Mouse (Mus musculus) neural tube, embryonic 14.5 days (tissue): ENCODE data around the gene Uqcc1. TPM values are rescaled to one million over a fixed set of nuclear protein-coding genes. Genes with fewer than 3 reads are reported as not detected.
A peak's percentile ranks its signal among the peaks of the same experiment; 100 is the strongest.
"Not testable (repeated sequence)": the region's sequence is repeated elsewhere in the genome, so short reads cannot be mapped to it uniquely, and the experiment has no call there.

Experiments used
- ATAC-seq: fragments of 200-750 bp; cut with Nextera tagmentation; 2 replicates; pipeline ENCODE4 v1.8.0; 2017; ENCODE audit warnings: low read depth, mild to moderate bottlenecking, moderate TSS enrichment, moderate library complexity
- H3K27ac ChIP-seq: fragments of 300-500 bp; sonication (generic); 2 replicates; pipeline ENCODE4 v1.5.1; 2014; ENCODE audit warnings: low read depth, mild to moderate bottlenecking, control low read depth, low read length, moderate library complexity, mixed read lengths
- H3K27me3 ChIP-seq: fragments of 300-500 bp; sonication (generic); 2 replicates; pipeline ENCODE4 v1.6.1; 2014; ENCODE audit warnings: low read length; ENCODE audit not compliant: control insufficient read depth, insufficient read depth
- H3K36me3 ChIP-seq: fragments of 300-500 bp; sonication (generic); 2 replicates; pipeline ENCODE4 v1.6.1; 2014; ENCODE audit warnings: low read length, mixed read lengths; ENCODE audit not compliant: control insufficient read depth, insufficient read depth
- H3K4me1 ChIP-seq: fragments of 300-500 bp; sonication (generic); 2 replicates; pipeline ENCODE4 v1.6.1; 2014; ENCODE audit warnings: low read length; ENCODE audit not compliant: control insufficient read depth, insufficient read depth
- H3K4me2 ChIP-seq: fragments of 300-500 bp; sonication (generic); 2 replicates; pipeline ENCODE4 v1.6.1; 2014; ENCODE audit warnings: mild to moderate bottlenecking, low read depth, low read length, control low read depth
- H3K4me3 ChIP-seq: fragments of 300-500 bp; sonication (generic); 2 replicates; pipeline ENCODE4 v1.5.1; 2014; ENCODE audit warnings: low read depth, low read length, control low read depth, mixed read lengths
- H3K9ac ChIP-seq: fragments of 300-500 bp; sonication (generic); replicated peaks from 2 replicates; pipeline ENCODE4 v1.6.1; 2014; ENCODE audit warnings: low read depth, mild to moderate bottlenecking, control low read depth, low read length, mixed read lengths
- H3K9me3 ChIP-seq: fragments of 300-500 bp; sonication (generic); 2 replicates; pipeline ENCODE4 v1.6.1; 2016; ENCODE audit warnings: low read length; ENCODE audit not compliant: control insufficient read depth
- WGBS: fragments of 180-500 bp; shearing (Covaris S2); extraction: QIAGEN DNeasy Blood & Tissue Kit; methylation state at CpG from one replicate; pipeline ENCODE4 v1.1.7; 2014; 5-methylcytosine and 5-hydroxymethylcytosine counted together
- polyA plus RNA-seq: library from polyadenylated mRNA; unstranded; fragments of >200 nt; fragmentation: Nextera tagmentation; extraction: Ambion mirVana; gene quantifications from 2 replicates; pipeline ENCODE4 v1.2.1, GENCODE M21; 2014

The Uqcc1 gene
- polyA plus RNA-seq, 1 experiment from 2014 or later = 69.6 TPM

DNA sequence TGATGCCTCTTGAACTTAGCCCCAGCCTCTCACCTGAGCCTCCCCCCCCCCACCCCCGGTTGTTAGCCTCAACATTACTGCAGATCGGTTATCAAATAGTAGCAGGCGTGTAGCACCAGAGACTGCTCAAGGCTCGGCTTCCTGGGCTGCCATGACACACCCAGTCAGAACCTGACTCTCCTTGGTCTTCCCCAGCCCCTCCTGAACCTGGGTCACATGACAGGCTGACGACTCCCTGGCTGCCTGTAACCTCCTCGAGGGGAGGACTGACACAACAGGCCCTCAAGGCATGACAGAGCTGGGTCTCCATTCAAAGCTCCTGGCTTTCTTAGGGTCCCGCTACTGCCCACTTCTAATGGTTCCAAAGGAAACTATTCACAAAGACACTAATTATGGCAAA lies 80.6 kb downstream of the Uqcc1 start:
- WGBS = 70% methylated on average over 7 of the region's 7 CpGs
- H3K9me3 ChIP-seq = no peaks in the 10 kb centered on the region
- H3K4me1 ChIP-seq = no peaks in the 10 kb centered on the region
- H3K4me3 ChIP-seq = no peak overlapping the region
- H3K27ac ChIP-seq = no peak overlapping the region
- H3K36me3 ChIP-seq = peaks cover 9% of the 10 kb centered on the region; the same call in 1 of the 2 replicates
- no peaks in the 10 kb centered on the region for H3K27me3 ChIP-seq
- H3K9ac ChIP-seq = no peak overlapping the region
- ATAC-seq = no peak
- H3K4me2 ChIP-seq = no peak overlapping the region

DNA sequence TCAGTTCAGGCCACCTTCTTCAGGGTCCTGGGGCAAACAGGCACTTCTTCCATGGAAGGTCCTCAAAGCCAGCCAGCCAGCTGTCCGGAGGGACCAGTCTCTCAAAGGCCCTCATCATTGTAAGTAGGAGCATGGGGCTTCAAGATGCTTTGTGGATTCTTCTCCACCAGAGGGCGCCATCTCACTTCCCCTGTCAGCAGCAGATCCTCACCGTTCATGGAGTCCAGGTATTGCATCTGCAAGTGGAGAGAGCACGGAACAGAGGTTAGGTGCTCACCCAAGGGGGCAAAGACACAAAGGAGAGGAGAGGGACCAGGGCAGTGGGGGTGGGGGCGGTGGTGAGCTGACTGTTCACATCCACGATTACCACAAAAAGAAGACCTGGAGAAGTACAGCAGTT lies 81.8 kb downstream of the Uqcc1 start:
- H3K9ac ChIP-seq = no peak overlapping the region
- no peak overlapping the region for H3K27ac ChIP-seq
- H3K9me3 ChIP-seq = no peaks in the 10 kb centered on the region
- H3K36me3 ChIP-seq = peaks cover 9% of the 10 kb centered on the region; the same call in 1 of the 2 replicates
- peak; percentile 56; the same call in 1 of the 2 replicates for ATAC-seq
- H3K4me3 ChIP-seq = no peak overlapping the region
- H3K4me2 ChIP-seq = no peak overlapping the region
- no peaks in the 10 kb centered on the region for H3K27me3 ChIP-seq
- H3K4me1 ChIP-seq = no peaks in the 10 kb centered on the region
- 28% methylated on average over 6 of the region's 6 CpGs for WGBS

DNA sequence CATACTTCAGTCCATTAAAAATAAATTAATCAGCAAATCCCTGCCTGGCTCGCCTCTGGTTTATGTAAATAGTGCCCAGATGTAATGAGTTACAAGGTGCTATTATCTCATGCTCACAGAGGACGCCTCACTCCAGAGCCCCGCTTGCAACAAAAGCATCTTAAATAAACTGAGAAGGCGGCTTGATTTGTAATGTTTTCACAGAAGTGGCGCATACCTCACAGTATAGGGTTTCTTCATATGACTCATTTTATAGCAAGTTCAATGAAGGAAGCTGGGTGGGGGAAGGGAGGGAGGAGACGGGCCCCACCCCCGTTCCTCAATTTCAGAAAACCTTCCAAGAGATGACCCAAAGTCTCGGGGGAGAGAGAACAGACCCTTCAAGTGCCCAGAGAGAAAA lies 83.2 kb downstream of the Uqcc1 start:
- 87% methylated on average over 8 of the region's 8 CpGs for WGBS
- Histone ChIP-seq H3K9ac (no peak overlapping the region), H3K27me3 (no peaks in the 10 kb centered on the region), H3K4me3 (no peak overlapping the region), H3K9me3 (no peaks in the 10 kb centered on the region), H3K36me3 (peaks cover 9% of the 10 kb centered on the region; the same call in 1 of the 2 replicates), H3K27ac (no peak overlapping the region), H3K4me2 (no peak overlapping the region), H3K4me1 (no peaks in the 10 kb centered on the region)
- no peak for ATAC-seq

DNA sequence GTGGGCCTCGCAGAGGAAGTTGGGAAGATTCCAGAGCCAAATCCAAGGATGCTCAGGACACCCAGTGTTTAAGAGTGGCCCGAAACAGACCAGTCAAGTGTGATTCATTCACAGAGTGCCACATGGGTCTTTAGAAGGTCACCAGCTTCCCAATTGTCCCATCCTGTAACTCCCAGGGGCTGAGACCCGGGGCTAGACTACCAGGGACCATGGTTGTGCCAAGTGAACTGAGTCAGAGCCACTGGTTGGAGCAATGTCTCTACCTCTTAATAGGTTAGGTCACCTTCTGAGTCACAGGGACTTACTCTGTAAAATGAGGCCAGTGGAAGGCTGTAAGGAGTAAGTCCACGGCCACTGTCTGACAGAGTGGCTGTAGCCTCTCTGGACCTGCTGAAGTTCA lies 91.1 kb downstream of the Uqcc1 start:
- WGBS = 89% methylated on average over 4 of the region's 4 CpGs
- H3K27me3 ChIP-seq = no peaks in the 10 kb centered on the region
- no peaks in the 10 kb centered on the region for H3K9me3 ChIP-seq
- H3K9ac ChIP-seq = no peak overlapping the region
- H3K27ac ChIP-seq = no peak overlapping the region
- ATAC-seq = no peak
- no peak overlapping the region for H3K4me3 ChIP-seq
- no peaks in the 10 kb centered on the region for H3K4me1 ChIP-seq
- no peak overlapping the region for H3K4me2 ChIP-seq
- no peaks in the 10 kb centered on the region for H3K36me3 ChIP-seq

DNA sequence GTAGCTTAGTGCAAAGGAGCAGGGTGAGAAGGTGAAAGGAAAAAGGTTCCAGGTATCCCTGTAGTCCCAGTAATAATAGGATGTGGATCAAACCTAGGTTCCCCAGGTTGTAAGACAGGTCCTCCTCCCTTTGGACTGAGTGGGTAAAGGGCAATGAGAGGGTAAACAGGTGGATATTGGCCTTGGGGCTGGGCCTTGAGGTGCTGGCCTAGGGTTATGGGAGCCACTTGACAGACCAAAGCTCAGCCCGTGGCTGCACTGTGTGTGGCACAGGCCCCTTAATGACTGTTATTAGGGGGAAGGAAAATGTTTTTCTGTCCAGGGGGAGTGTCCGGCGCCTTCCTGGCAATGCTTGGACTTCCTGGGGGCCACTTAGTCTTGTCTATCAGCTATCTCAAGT lies 92.1 kb downstream of the Uqcc1 start:
- Histone ChIP-seq H3K27ac (no peak overlapping the region), H3K4me1 (no peaks in the 10 kb centered on the region), H3K27me3 (no peaks in the 10 kb centered on the region), H3K4me2 (no peak overlapping the region), H3K36me3 (no peaks in the 10 kb centered on the region), H3K9me3 (no peaks in the 10 kb centered on the region), H3K4me3 (no peak overlapping the region), H3K9ac (no peak overlapping the region)
- 72% methylated on average over 3 of the region's 3 CpGs for WGBS
- ATAC-seq = no peak

DNA sequence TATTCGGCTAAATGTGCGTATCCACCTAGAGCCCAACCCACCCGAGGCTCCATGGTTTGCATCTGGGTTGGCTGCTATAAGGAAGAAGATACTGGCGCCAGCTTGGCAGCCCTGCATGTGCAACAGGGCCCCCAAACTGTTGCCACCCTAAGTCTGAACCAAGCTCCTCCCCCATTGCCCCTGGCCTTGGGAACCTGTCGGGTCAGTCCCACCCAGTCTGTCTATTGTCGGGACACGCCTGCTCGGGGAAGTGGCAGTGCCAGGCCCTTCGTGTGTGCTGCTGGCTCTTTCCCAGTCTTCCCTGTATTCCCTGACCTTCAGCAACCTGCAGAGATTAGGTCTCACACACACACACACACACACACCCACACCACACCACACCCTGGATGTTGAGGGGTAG lies 95.4 kb downstream of the Uqcc1 start, which contains the start of gene Fam83c:
Gene Fam83c, minus strand, starts transcription at position 123 of the 400 bp plus-strand sequence.
- ATAC-seq = no peak
- no peaks in the 10 kb centered on the region for H3K4me1 ChIP-seq
- H3K27ac ChIP-seq = no peak within 1 kb of the TSS
- H3K9ac ChIP-seq = no peak within 1 kb of the TSS
- H3K4me2 ChIP-seq = no peak within 1 kb of the TSS
- H3K9me3 ChIP-seq = no peaks in the 10 kb centered on the region
- H3K36me3 ChIP-seq = no peaks in the 10 kb centered on the region
- no peaks in the 10 kb centered on the region for H3K27me3 ChIP-seq
- H3K4me3 ChIP-seq = no peak within 1 kb of the TSS
- 70% methylated on average over 9 of the region's 9 CpGs for WGBS

DNA sequence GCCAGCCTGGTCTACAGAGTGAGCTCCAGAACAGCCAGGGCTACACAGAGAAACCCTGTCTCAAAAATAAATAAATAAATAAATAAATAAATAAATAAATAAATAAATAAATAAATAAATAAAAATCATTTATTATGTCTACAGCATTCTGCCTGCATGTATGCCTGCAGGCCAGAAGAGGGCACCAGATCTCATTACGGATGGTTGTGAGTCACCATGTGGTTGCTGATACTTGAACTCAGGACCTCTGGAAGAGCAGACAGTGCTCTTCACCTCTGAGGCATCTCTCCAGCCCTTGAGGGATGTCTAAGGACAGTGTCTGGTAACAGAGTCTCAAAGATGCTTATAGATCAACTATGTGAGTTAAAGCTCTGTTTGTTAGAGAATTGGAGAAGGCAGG lies 98.0 kb downstream of the Uqcc1 start:
- H3K9me3 ChIP-seq, H3K4me3 ChIP-seq, H3K36me3 ChIP-seq, H3K9ac ChIP-seq, ATAC-seq, H3K27me3 ChIP-seq, H3K27ac ChIP-seq, H3K4me2 ChIP-seq, H3K4me1 ChIP-seq: not testable (repeated sequence)
- WGBS = 78% methylated on average over 1 of the region's 1 CpGs

DNA sequence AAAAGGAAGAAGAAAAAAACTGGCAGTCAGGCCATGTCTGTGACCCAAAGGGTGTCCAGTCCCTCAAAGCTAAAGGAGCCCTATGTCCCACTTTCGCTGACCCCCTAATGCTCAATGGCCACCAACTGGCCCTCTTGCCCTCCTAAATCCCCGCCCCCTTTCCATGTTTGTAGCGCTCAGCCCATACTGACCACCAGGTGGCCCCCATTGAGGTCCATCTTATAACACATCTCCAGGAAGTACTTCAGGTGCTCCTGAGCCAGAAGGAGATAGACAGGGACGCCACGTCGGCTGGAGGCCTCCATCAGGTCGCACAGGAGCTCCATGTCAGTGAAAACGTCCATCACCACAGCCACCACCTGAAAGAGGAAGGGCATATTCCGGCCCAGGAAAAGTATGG lies 98.8 kb downstream of the Uqcc1 start:
- no peaks in the 10 kb centered on the region for H3K36me3 ChIP-seq
- no peak overlapping the region for H3K9ac ChIP-seq
- no peak for ATAC-seq
- no peak overlapping the region for H3K4me3 ChIP-seq
- WGBS = 71% methylated on average over 9 of the region's 9 CpGs
- peaks cover 9% of the 10 kb centered on the region for H3K4me1 ChIP-seq
- no peak overlapping the region for H3K4me2 ChIP-seq
- H3K27me3 ChIP-seq = no peaks in the 10 kb centered on the region
- H3K9me3 ChIP-seq = no peaks in the 10 kb centered on the region
- H3K27ac ChIP-seq = no peak overlapping the region

DNA sequence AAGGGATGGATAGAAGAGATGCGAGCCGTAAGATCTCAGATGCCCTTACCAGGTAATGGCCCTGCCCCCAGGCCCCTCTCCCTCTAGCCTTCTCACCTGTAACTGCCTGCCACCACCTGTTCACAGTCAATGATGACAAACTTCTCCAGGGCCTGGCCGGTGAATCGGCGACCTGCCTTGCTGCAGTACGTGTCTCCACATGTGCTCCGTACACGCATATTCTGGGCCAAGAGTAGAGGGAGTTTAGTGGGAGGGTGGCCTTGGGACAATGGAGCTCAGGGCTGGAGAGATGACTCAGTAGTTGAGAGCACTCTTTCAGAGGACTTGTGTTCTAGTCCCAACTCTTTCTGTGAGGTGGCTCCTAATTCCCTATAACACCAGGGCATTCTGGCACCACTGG lies 99.3 kb downstream of the Uqcc1 start:
- Histone ChIP-seq H3K4me1 (peaks cover 9% of the 10 kb centered on the region), H3K27ac (no peak overlapping the region), H3K4me3 (no peak overlapping the region), H3K27me3 (no peaks in the 10 kb centered on the region), H3K36me3 (no peaks in the 10 kb centered on the region), H3K9me3 (no peaks in the 10 kb centered on the region), H3K9ac (no peak overlapping the region), H3K4me2 (no peak overlapping the region)
- WGBS = 93% methylated on average over 8 of the region's 8 CpGs
- no peak for ATAC-seq
